In genomic region chr1:195037985-195038384, GRCm38 (mm10) we compare ENCODE assay signal across 24 mouse cellular contexts. TPM values are rescaled to one million over a fixed set of nuclear protein-coding genes. Genes with fewer than 3 reads are reported as not detected.
DNase-seq lines count a peak whose midpoint lies in the region; ATAC-seq lines count a peak whose summit lies in the region.
"Had no signal": no experiment of that assay in that cellular context is flagged by ENCODE, and none has a peak within 500 bp of the region (broad histone marks: within the 10 kb centered on the region; RNA-seq: fewer than 3 reads in every experiment).

No protein-coding gene starts in this region.

- no peak overlapping the region for H3K27ac ChIP-seq in intestine, embryonic 15.5 days
- H3K27ac ChIP-seq in macrophage = peak overlapping the region; percentile 13; the same call in 1 of the 2 replicates
- H3K27ac ChIP-seq in hindbrain, embryonic 11.5 days (ENCODE audit: low read depth, low read length) = no peak overlapping the region
- H3K27ac ChIP-seq: embryonic facial prominence, embryonic 12.5 days; gastrocnemius, adult 2 months; heart, embryonic 10.5 days; hindbrain, postnatal 0 days; limb, embryonic 12.5 days; liver, embryonic 12.5 days; neural tube, embryonic 12.5 days had no signal

- no peaks in the 10 kb centered on the region for H3K9me3 ChIP-seq in intestine, embryonic 15.5 days
- no peaks in the 10 kb centered on the region for H3K9me3 ChIP-seq in hindbrain, embryonic 11.5 days (ENCODE audit: control insufficient read depth, low read length)
- H3K9me3 ChIP-seq: embryonic facial prominence, embryonic 12.5 days; heart, embryonic 10.5 days; limb, embryonic 12.5 days; liver, embryonic 12.5 days; neural tube, embryonic 12.5 days had no signal

- no peaks in the 10 kb centered on the region for H3K27me3 ChIP-seq in intestine, embryonic 15.5 days (replicated peaks)
- no peaks in the 10 kb centered on the region for H3K27me3 ChIP-seq in hindbrain, embryonic 11.5 days (ENCODE audit: control insufficient read depth, insufficient read depth, low read length)
- H3K27me3 ChIP-seq: embryonic facial prominence, embryonic 12.5 days; limb, embryonic 12.5 days; liver, embryonic 12.5 days; neural tube, embryonic 12.5 days had no signal

- no peak overlapping the region for H3K4me3 ChIP-seq in intestine, embryonic 15.5 days (replicated peaks)
- no peak overlapping the region for H3K4me3 ChIP-seq in macrophage (ENCODE audit: inconsistent target)
- no peak overlapping the region for H3K4me3 ChIP-seq in hindbrain, embryonic 11.5 days (ENCODE audit: low read depth, low read length)
- H3K4me3 ChIP-seq: embryonic facial prominence, embryonic 12.5 days; gastrocnemius, adult 2 months; heart, embryonic 10.5 days; limb, embryonic 12.5 days; liver, embryonic 12.5 days; neural tube, embryonic 12.5 days had no signal

- no peak overlapping the region for H3K4me2 ChIP-seq in intestine, embryonic 15.5 days (replicated peaks)
- H3K4me2 ChIP-seq in hindbrain, embryonic 11.5 days (replicated peaks; ENCODE audit: low read depth, low read length) = no peak overlapping the region
- H3K4me2 ChIP-seq: embryonic facial prominence, embryonic 12.5 days; limb, embryonic 12.5 days; liver, embryonic 12.5 days; neural tube, embryonic 12.5 days had no signal

- peak; percentile 83 for ATAC-seq in intestine, embryonic 15.5 days
- no peak for ATAC-seq in hindbrain, embryonic 11.5 days (ENCODE audit: low FRiP score)
- ATAC-seq: hindbrain, postnatal 0 days; liver, embryonic 12.5 days had no signal

- 64% methylated on average over 1 of the region's 1 CpGs for WGBS in intestine, embryonic 15.5 days
- WGBS in macrophage (ENCODE audit: missing documents) = 93% methylated on average over 1 of the region's 1 CpGs
- 94% methylated on average over 1 of the region's 1 CpGs for WGBS in hindbrain, embryonic 11.5 days

- H3K9ac ChIP-seq in intestine, embryonic 15.5 days = no peak overlapping the region
- no peak overlapping the region for H3K9ac ChIP-seq in hindbrain, embryonic 11.5 days (ENCODE audit: low read depth, low read length)
- H3K9ac ChIP-seq: embryonic facial prominence, embryonic 12.5 days; forebrain, postnatal 0 days; limb, embryonic 12.5 days; liver, embryonic 12.5 days; neural tube, embryonic 12.5 days had no signal

- H3K4me1 ChIP-seq in intestine, embryonic 15.5 days (replicated peaks) = 0 out of 2 replicates have a peak, but pooled peaks cover 2% of the 10 kb centered on the region
- no peaks in the 10 kb centered on the region for H3K4me1 ChIP-seq in hindbrain, embryonic 11.5 days (replicated peaks; ENCODE audit: control insufficient read depth, insufficient read depth, low read length)
- H3K4me1 ChIP-seq: embryonic facial prominence, embryonic 12.5 days; limb, embryonic 12.5 days; neural tube, embryonic 12.5 days had no signal

- no peaks in the 10 kb centered on the region for H3K79me2 ChIP-seq in macrophage (ENCODE audit: inconsistent target)

- no peaks in the 10 kb centered on the region for H3K36me3 ChIP-seq in intestine, embryonic 15.5 days
- H3K36me3 ChIP-seq in macrophage (ENCODE audit: inconsistent target) = peaks cover 5% of the 10 kb centered on the region; the same call in 1 of the 2 replicates
- H3K36me3 ChIP-seq in hindbrain, embryonic 11.5 days (ENCODE audit: control insufficient read depth, insufficient read depth, low read length) = no peaks in the 10 kb centered on the region
- H3K36me3 ChIP-seq: embryonic facial prominence, embryonic 12.5 days; limb, embryonic 12.5 days; liver, embryonic 12.5 days; neural tube, embryonic 12.5 days had no signal

- intact Hi-C loops in heart, postnatal 14 days (cut with DNase I) = no loop called here

- DNase-seq in heart, adult 11 months = peak; percentile 74
- no peak for DNase-seq in heart, postnatal 14 days
- DNase-seq in kidney, postnatal 25 days = peak; percentile 31 to 63
- no peak for DNase-seq in kidney, postnatal 4 days
- no peak for DNase-seq in hindbrain, embryonic 11.5 days (ENCODE audit: low spot score)
- DNase-seq: adrenal gland, adult 2 months; cerebellum, adult 11-12 months; cerebellum, postnatal 25 days; forebrain, postnatal 0 days; gastrocnemius, adult 2 months; lung, adult 2 months; lung, postnatal 14 days; midbrain, embryonic 14.5 days; retina, postnatal 1 day; right cerebral cortex, postnatal 25 days; spleen, adult 18-20 months had no signal

RNA-seq across cellular contexts. Expression of gene Cd46, which starts 54.1 kb away (rescaled TPM):
- total RNA-seq in heart, postnatal 14 days (2021) = 1 to 10 TPM; 1.7 to 1.9 TPM
- polyA plus RNA-seq in intestine, embryonic 15.5 days (2015; fragmentation: Nextera tagmentation; extraction: Ambion mirVana) = 0.96 and 1.0 TPM in 2 replicates
- total RNA-seq in macrophage (2018; cell fraction: chromatin; rRNA removed) = 10 to 100 TPM in 1 of 26 experiments, 1 to 10 TPM in 23, under 1 TPM in 2; 0.34 to 10.8 (median 5.4) TPM
- under 1 TPM; 0.03 to 0.63 (median 0.12) TPM for total RNA-seq in macrophage (2018; cell fraction: cytosol; rRNA removed)
- total RNA-seq in macrophage (2018; cell fraction: nucleus; rRNA removed) = 1 to 10 TPM in 22 of 26 experiments, under 1 TPM in 4; 0.29 to 6.0 (median 2.7) TPM
- 0.09 to 0.36 TPM (median 0.27 TPM) in 3 replicates for polyA plus RNA-seq in macrophage (2018)
- polyA plus RNA-seq in hindbrain, embryonic 11.5 days (2014; fragmentation: Nextera tagmentation; extraction: Ambion mirVana) = 0.82 and 0.90 TPM in 2 replicates

Comparison
In these comparisons a context has a peak if more than half of its experiments do, and no peak if none do; other contexts are left out.
1. DNase-seq: peak in heart, adult 11 months (single experiment) and kidney, postnatal 25 days (2 of 2); none in heart, postnatal 14 days (0 of 2), kidney, postnatal 4 days (0 of 2) and hindbrain, embryonic 11.5 days (single experiment).